Mouse (Mus musculus) C3H10T1/2 (cell line): ENCODE measurements around the gene Nus1. TPM values are rescaled to one million over a fixed set of nuclear protein-coding genes. Genes with fewer than 3 reads are reported as not detected.

ENCODE experiments used
- polyA plus RNA-seq, 2 experiments: library from polyadenylated mRNA; unstranded; fragments of >200 nt; fragmentation: generic; extraction: Trizol; gene quantifications; one replicate each; pipeline ENCODE4 v1.2.1; 2012; ENCODE audit warnings: missing spikeins in 2 of 2

Gene Nus1
- 1 to 10 TPM; 4.6 to 9.7 TPM for polyA plus RNA-seq

DNA sequence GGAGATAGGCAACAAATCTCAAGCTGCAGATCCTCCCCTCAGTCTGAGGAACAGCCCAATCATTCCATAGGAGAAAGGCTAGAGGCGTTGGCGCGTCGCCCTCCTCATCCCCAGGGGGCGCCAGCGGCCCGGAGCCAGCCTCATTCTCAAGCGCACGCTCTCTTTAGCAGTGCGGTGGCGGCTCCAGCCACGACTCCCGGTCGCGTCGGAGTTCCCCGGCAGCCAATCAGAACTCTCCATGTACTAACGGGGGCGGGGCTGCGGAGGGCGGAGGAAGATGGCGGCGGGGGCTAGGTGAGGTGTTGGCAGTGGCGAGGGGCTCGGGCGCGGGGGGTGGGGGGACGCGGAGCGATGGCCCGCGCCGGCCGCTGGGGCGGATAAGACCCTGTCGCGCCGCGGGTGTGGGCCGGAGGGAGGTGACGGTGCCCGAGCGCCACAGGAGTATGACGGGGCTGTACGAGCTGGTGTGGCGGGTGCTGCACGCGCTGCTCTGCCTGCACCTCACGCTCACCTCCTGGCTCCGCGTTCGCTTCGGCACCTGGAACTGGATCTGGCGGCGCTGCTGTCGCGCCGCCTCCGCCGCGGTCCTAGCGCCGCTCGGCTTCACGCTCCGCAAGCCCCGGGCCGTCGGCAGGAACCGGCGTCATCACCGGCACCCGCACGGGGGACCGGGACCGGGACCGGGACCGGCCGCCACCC, at the start of gene Nus1:
TSS of gene Nus1 (plus strand) at position 249 of the 699 bp plus-strand sequence.

DNA sequence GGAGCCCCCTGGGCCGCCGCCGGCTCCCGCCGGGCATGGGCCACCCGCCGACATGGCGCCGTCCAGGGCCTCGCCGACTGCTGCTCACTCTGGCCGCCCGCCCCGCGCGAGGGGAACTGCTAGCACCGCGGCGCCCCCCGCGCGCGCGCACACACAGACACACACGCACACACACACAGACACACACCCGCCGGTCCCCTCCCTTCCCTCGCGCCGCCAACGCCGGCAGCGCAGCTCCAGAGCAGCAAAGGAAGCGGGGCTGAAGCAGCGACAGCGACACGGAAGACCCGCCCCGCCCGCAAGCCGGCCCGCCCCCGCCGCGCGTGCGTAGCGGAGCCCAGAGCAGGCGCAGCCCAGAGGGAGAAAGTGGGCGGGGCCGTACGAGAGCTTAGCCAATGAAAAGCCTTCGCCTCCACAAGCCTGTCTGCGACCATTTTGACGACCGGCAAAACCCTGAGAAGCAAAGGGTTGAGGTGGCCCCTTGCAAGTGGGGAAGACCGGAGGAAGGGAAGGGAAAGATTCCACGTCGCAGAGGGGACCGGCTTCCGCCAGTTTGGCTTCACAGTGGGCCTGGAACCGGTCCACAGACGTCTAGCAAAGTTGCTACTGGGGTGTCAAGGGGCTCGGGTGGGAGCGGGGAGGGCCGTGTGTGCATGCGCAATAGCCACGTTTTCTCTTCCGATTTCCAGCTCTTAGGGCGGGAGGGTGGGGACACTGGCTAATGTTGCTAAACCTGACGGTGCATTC, 35.3 kb upstream of the Nus1 start, which contains the start of gene Gopc:
TSS of gene Gopc (minus strand) at position 280 of the 747 bp plus-strand sequence.

DNA sequence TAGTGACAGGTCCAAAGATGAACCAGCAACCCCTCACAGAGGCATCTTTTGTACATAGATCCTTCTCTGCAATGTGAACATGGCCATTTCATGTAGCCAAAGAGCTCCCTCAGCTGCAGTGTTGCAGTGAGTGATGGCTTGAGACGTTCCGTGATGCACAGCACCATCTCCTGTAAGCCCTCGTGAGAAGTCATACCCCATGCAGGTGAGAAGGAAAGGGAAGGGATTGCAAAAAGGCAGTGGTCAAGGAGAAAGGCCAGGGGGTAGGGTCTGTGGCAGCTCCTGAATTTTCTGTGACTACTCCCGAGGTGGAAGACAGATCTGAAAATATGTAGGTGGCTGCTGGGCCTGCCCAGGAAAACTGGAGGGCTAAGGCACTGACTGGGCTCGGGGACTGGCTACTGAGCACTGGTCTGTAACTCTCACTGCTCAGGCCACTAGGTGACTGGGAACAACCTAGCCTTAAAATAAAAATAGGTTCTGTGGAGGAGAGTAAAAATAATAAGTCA, 28.4 kb upstream of the Nus1 start, which contains the start of gene Nepn:
TSS of gene Nepn (plus strand) at position 51 of the 509 bp plus-strand sequence.

Other genes starting within 250 kb of the Nus1 start
- gene Ros1, start 222.3 kb upstream of the Nus1 start, polyA plus RNA-seq = not detected
- gene Dcbld1, start 183.9 kb upstream of the Nus1 start, polyA plus RNA-seq = 1 to 10 TPM; 2.4 to 5.2 TPM
- not detected for gene Gm26741, start 58.8 kb upstream of the Nus1 start, polyA plus RNA-seq
- gene Gopc, start 35.4 kb upstream of the Nus1 start, polyA plus RNA-seq = 1 to 10 TPM in 1 of 2 experiments, under 1 TPM in 1; 0.41 to 4.9 TPM
- gene Nepn, start 28.6 kb upstream of the Nus1 start, polyA plus RNA-seq = not detected